Mouse (Mus musculus) lung, embryonic 14.5 days (tissue): ENCODE measurements at regions not wholly inside any gene's neighbourhood (a gene's known extent, or its start where the extent isn't known, plus 50 kb on each side); places are given as distances from the start of the nearest gene placed in this dataset.

Experiments
- ATAC-seq: fragments of 200-750 bp; cut with Nextera tagmentation; 2 replicates; pipeline ENCODE4 v1.8.0; 2017; ENCODE audit warnings: mild to moderate bottlenecking, moderate TSS enrichment, moderate library complexity; ENCODE audit not compliant: insufficient read depth
- DNase-seq: peaks from one replicate; pipeline ENCODE4 v3.0.0-alpha.2; 2015
- H3K27ac ChIP-seq: fragments of 300-500 bp; sonication (generic); 2 replicates; pipeline ENCODE4 v1.5.1; 2014; ENCODE audit warnings: low read depth, mild to moderate bottlenecking, moderate library complexity
- H3K27me3 ChIP-seq: fragments of 300-500 bp; sonication (generic); 2 replicates; pipeline ENCODE4 v1.6.1; 2014; ENCODE audit warnings: low read length, control low read depth; ENCODE audit not compliant: insufficient read depth
- H3K36me3 ChIP-seq: fragments of 300-500 bp; sonication (generic); 2 replicates; pipeline ENCODE4 v1.6.1; 2014; ENCODE audit warnings: control low read depth; ENCODE audit not compliant: insufficient read depth
- H3K4me1 ChIP-seq: fragments of 300-500 bp; sonication (generic); 2 replicates; pipeline ENCODE4 v1.6.1; 2014; ENCODE audit warnings: antibody characterized with exemption, control low read depth; ENCODE audit not compliant: insufficient read depth
- H3K4me2 ChIP-seq: fragments of 300-500 bp; sonication (generic); 2 replicates; pipeline ENCODE4 v1.6.1; 2014; ENCODE audit warnings: mild to moderate bottlenecking
- H3K4me3 ChIP-seq: fragments of 300-500 bp; sonication (generic); 2 replicates; pipeline ENCODE4 v1.5.1; 2014; ENCODE audit warnings: low read depth, low read length
- H3K9ac ChIP-seq: fragments of 300-500 bp; sonication (generic); 2 replicates; pipeline ENCODE4 v1.6.1; 2014
- H3K9me3 ChIP-seq: fragments of 300-500 bp; sonication (generic); 2 replicates; pipeline ENCODE4 v1.6.1; 2016; ENCODE audit warnings: low read depth, low read length, control low read depth
- CTCF ChIP-seq: IDR thresholded peaks from 2 replicates; pipeline ENCODE4 v1.5.1; 2016; ENCODE audit warnings: antibody characterized with exemption, low read depth
- WGBS: fragments of 180-500 bp; shearing (Covaris S2); extraction: QIAGEN DNeasy Blood & Tissue Kit; methylation state at CpG from one replicate; pipeline ENCODE4 v1.1.7; 2014; 5-methylcytosine and 5-hydroxymethylcytosine counted together

GRCm38 (mm10) chr4:95269766-95270165, 217.7 kb upstream of the Jun start:
- no peak for TF ChIP-seq CTCF
- no peak for DNase-seq
- Histone ChIP-seq H3K4me3 (no peak overlapping the region), H3K36me3 (no peaks in the 10 kb centered on the region), H3K9ac (no peak overlapping the region), H3K4me1 (no peaks in the 10 kb centered on the region), H3K27me3 (no peaks in the 10 kb centered on the region), H3K4me2 (no peak overlapping the region), H3K9me3 (no peaks in the 10 kb centered on the region), H3K27ac (no peak overlapping the region)
- ATAC-seq, result no peak

- 37% methylated on average over 1 of the region's 1 CpGs for WGBS
- no peak for TF ChIP-seq CTCF
- Histone ChIP-seq H3K9ac (no peak overlapping the region), H3K27me3 (no peaks in the 10 kb centered on the region), H3K9me3 (no peaks in the 10 kb centered on the region), H3K4me2 (no peak overlapping the region), H3K27ac (no peak overlapping the region), H3K4me3 (no peak overlapping the region), H3K36me3 (no peaks in the 10 kb centered on the region), H3K4me1 (no peaks in the 10 kb centered on the region)
- ATAC-seq, result no peak
- no peak for DNase-seq
These were observed 218.4 kb upstream of the Jun start for GRCm38 (mm10) chr4:95270389-95270788.

DNA sequence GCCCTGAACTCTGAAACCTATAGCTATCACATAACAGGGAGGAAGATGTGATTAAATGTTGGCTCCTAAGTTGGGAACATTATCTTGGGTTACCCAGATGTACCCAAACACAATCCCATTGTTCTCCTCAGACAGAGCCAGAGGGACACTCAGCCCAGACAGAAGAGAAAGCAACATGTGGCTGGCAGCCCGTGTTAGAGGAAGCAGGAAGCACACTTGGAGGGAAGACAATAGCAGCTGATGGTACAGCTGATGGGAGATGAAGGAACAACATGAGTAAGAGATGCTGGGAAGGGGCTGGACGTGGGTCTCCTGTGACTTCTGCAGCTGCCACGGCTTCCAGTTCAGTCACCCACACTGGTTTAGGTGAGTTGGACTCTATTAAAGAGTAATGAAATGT, 224.2 kb upstream of the Jun start:
- Histone ChIP-seq H3K9ac (no peak overlapping the region), H3K9me3 (no peaks in the 10 kb centered on the region), H3K27me3 (no peaks in the 10 kb centered on the region), H3K4me3 (no peak overlapping the region), H3K27ac (no peak overlapping the region), H3K4me2 (no peak overlapping the region), H3K4me1 (peaks cover 16% of the 10 kb centered on the region), H3K36me3 (no peaks in the 10 kb centered on the region)
- 54% methylated on average over 3 of the region's 3 CpGs for WGBS
- no peak for TF ChIP-seq CTCF
- DNase-seq (peak; percentile 20), ATAC-seq (no peak)

DNA sequence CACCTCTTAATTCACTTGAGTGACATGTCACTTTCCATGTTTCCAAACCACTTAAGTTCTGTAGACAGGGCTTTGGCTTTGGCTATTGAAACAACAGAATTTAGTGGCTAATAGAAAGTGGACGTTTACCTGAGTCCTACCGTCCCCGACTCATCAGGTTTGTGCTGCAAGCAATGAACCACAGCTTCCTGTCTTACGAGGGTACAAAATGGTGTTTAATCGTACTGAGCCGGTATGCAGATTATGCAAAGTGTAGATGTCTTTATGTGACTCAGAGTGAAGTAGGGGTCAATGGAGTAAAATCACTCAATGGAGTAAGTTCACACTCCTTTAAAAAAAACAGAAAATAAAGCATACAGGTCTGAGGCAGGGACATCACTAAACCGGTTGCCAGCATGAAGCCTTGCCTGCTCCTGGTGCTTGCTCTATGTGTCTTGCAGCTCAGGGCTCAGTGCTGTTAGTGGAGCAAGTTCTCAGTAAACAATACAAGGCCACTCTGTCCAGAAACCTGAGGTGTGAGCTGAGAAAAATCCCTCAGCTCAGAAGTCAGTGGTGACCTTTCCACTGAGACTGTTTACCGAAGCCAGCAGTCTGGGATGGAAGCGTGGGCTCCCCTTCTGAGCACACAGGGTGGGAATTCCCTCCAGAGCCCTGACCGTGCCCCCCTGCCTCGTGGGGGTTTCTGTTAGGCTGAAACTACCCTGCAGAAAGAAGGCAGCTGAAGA, 226.1 kb upstream of the Jun start:
- peak; percentile 83 for ATAC-seq
- H3K9ac ChIP-seq, result peak overlapping the region; percentile 10; the same call in 1 of the 2 replicates
- H3K4me2 ChIP-seq, result peak overlapping the region; percentile 37
- H3K4me1 ChIP-seq, result peaks cover 16% of the 10 kb centered on the region
- peak overlapping the region; percentile 86 for H3K27ac ChIP-seq
- no peak overlapping the region for H3K4me3 ChIP-seq
- no peak for TF ChIP-seq CTCF
- 27% methylated on average over 11 of the region's 11 CpGs for WGBS
- peak; percentile 62 for DNase-seq
- H3K27me3 ChIP-seq, result no peaks in the 10 kb centered on the region
- no peaks in the 10 kb centered on the region for H3K36me3 ChIP-seq
- no peaks in the 10 kb centered on the region for H3K9me3 ChIP-seq

- no peak overlapping the region for H3K4me3 ChIP-seq
- H3K9me3 ChIP-seq, result no peaks in the 10 kb centered on the region
- WGBS, result 11% methylated on average over 13 of the region's 13 CpGs
- H3K4me1 ChIP-seq, result peaks cover 16% of the 10 kb centered on the region
- peak overlapping the region; percentile 86 for H3K27ac ChIP-seq
- no peaks in the 10 kb centered on the region for H3K27me3 ChIP-seq
- TF ChIP-seq CTCF, result no peak
- H3K36me3 ChIP-seq, result no peaks in the 10 kb centered on the region
- peak overlapping the region; percentile 37 for H3K4me2 ChIP-seq
- H3K9ac ChIP-seq, result peak overlapping the region; percentile 10; the same call in 1 of the 2 replicates
- ATAC-seq (peak; percentile 81), DNase-seq (peak; percentile 83)
These were observed 226.7 kb upstream of the Jun start for GRCm38 (mm10) chr4:95278714-95279095.

- DNase-seq, result peak; percentile 60
These were observed 227.2 kb upstream of the Jun start for GRCm38 (mm10) chr4:95279200-95279599.

GRCm38 (mm10) chr4:95282083-95282482, 230.1 kb upstream of the Jun start:
- H3K27ac ChIP-seq, result no peak overlapping the region

More at GRCm38 (mm10) chr4:95279200-95279599, 227.2 kb upstream of the Jun start:
- Histone ChIP-seq H3K36me3 (no peaks in the 10 kb centered on the region), H3K9me3 (no peaks in the 10 kb centered on the region), H3K27ac (peak overlapping the region; percentile 86; the same call in 1 of the 2 replicates), H3K9ac (no peak overlapping the region), H3K4me3 (no peak overlapping the region), H3K27me3 (no peaks in the 10 kb centered on the region), H3K4me2 (no peak overlapping the region), H3K4me1 (peaks cover 17% of the 10 kb centered on the region)
- WGBS, result 40% methylated on average over 2 of the region's 2 CpGs
- peak; percentile 64; the same call in 1 of the 2 replicates for ATAC-seq
- TF ChIP-seq CTCF, result no peak

More at GRCm38 (mm10) chr4:95282083-95282482, 230.1 kb upstream of the Jun start:
- Histone ChIP-seq H3K9ac (no peak overlapping the region), H3K4me3 (no peak overlapping the region), H3K27me3 (no peaks in the 10 kb centered on the region), H3K9me3 (no peaks in the 10 kb centered on the region), H3K36me3 (no peaks in the 10 kb centered on the region), H3K4me2 (no peak overlapping the region), H3K4me1 (peaks cover 20% of the 10 kb centered on the region)
- DNase-seq (peak; percentile 10), ATAC-seq (no peak)
- 30% methylated on average over 3 of the region's 3 CpGs for WGBS
- TF ChIP-seq CTCF, result no peak
